Mouse (Mus musculus): ENCODE measurements around the gene Lrr1.
A peak's percentile ranks its signal among the peaks of the same experiment; 100 is the strongest.

- TF ChIP-seq POLR2A (IDR thresholded peaks at IDR 0.05; ENCODE audit: control insufficient read depth, extremely low read depth, insufficient read depth, low read length, poor library complexity) (peak; percentile 53; the same call in 1 of the 2 replicates), CTCF (IDR thresholded peaks at IDR 0.05; ENCODE audit: borderline replicate concordance, control insufficient read depth, extremely low read depth, insufficient read depth, low read length, poor library complexity) (peak; percentile 53; the same call in 1 of the 2 replicates)
Measured at GRCm38 (mm10) chr12:69227776-69228466, 59.3 kb downstream of the Lrr1 start, which contains the start of gene Pole2.

Measured in thymus, adult 2 months (tissue).